Mouse (Mus musculus) kidney, embryonic 15.5 days (tissue): Measurements from ENCODE around the gene Ulk1. TPM values are rescaled to one million over a fixed set of nuclear protein-coding genes. Genes with fewer than 3 reads are reported as not detected.

Experiments used
- ATAC-seq: fragments of 200-750 bp; cut with Nextera tagmentation; replicated peaks from 2 replicates; pipeline ENCODE4 v1.8.0; 2017; ENCODE audit warnings: moderate TSS enrichment; ENCODE audit not compliant: low FRiP score
- H3K27ac ChIP-seq: fragments of 300-500 bp; sonication (generic); 2 replicates; pipeline ENCODE4 v1.5.1; 2015; ENCODE audit warnings: mild to moderate bottlenecking, inconsistent platforms
- H3K27me3 ChIP-seq: fragments of 300-500 bp; sonication (generic); 2 replicates; pipeline ENCODE4 v1.6.1; 2015; ENCODE audit warnings: inconsistent platforms
- H3K36me3 ChIP-seq: fragments of 300-500 bp; sonication (generic); 2 replicates; pipeline ENCODE4 v1.6.1; 2015; ENCODE audit warnings: inconsistent platforms
- H3K4me1 ChIP-seq: fragments of 300-500 bp; sonication (generic); 2 replicates; pipeline ENCODE4 v1.6.1; 2015; ENCODE audit warnings: inconsistent platforms
- H3K4me2 ChIP-seq: fragments of 300-500 bp; sonication (generic); 2 replicates; pipeline ENCODE4 v1.6.1; 2015; ENCODE audit warnings: moderate library complexity, mild to moderate bottlenecking, inconsistent platforms
- H3K4me3 ChIP-seq: fragments of 300-500 bp; sonication (generic); replicated peaks from 2 replicates; pipeline ENCODE4 v1.5.1; 2015; ENCODE audit warnings: mild to moderate bottlenecking, inconsistent platforms
- H3K9ac ChIP-seq: fragments of 300-500 bp; sonication (generic); 2 replicates; pipeline ENCODE4 v1.6.1; 2015; ENCODE audit warnings: mild to moderate bottlenecking, inconsistent platforms
- H3K9me3 ChIP-seq: fragments of 300-500 bp; sonication (generic); replicated peaks from 2 replicates; pipeline ENCODE4 v1.6.1; 2016; ENCODE audit warnings: inconsistent platforms
- WGBS: fragments of 180-500 bp; shearing (Covaris S2); methylation state at CpG from one replicate; pipeline ENCODE4 v1.1.7; 2015; ENCODE audit warnings: mixed read lengths; 5-methylcytosine and 5-hydroxymethylcytosine counted together
- polyA plus RNA-seq: library from polyadenylated mRNA; unstranded; fragments of >200 nt; fragmentation: Nextera tagmentation; extraction: Ambion mirVana; gene quantifications from 2 replicates; pipeline ENCODE4 v1.2.1, GENCODE M21; 2015

Ulk1 gene
- polyA plus RNA-seq, 1 experiment from 2014 or later, result 19.3 TPM

DNA sequence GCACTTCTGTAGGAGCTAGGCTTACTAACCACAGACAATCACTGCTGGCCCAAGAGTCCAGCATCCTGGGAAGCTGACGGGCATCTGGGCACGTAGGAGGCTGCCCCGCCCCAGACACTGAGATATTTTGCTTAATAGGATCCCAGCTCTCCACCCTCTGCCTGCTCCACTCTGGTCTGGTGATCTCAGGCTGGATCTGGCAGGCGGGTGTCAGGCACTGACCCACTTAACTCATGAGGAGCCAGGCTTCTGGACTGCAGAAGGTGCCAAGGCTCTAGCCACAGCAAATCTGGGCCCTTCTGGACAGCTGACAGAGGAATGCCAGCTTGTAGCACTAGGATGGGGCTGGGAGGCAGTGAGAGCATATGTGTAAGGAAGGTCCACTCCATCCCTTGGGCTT, 7.7 kb downstream of the Ulk1 start:
- H3K4me2 ChIP-seq, result no peak overlapping the region
- peaks cover 88% of the 10 kb centered on the region for H3K36me3 ChIP-seq
- H3K9me3 ChIP-seq, result no peaks in the 10 kb centered on the region
- no peak for ATAC-seq
- H3K27ac ChIP-seq, result no peak overlapping the region
- H3K9ac ChIP-seq, result 0 out of 2 replicates have a peak overlapping the region, but pooled peaks have one; percentile 9
- no peak overlapping the region for H3K4me3 ChIP-seq
- H3K27me3 ChIP-seq, result no peaks in the 10 kb centered on the region
- peaks cover 14% of the 10 kb centered on the region for H3K4me1 ChIP-seq
- 79% methylated on average over 4 of the region's 4 CpGs for WGBS

DNA sequence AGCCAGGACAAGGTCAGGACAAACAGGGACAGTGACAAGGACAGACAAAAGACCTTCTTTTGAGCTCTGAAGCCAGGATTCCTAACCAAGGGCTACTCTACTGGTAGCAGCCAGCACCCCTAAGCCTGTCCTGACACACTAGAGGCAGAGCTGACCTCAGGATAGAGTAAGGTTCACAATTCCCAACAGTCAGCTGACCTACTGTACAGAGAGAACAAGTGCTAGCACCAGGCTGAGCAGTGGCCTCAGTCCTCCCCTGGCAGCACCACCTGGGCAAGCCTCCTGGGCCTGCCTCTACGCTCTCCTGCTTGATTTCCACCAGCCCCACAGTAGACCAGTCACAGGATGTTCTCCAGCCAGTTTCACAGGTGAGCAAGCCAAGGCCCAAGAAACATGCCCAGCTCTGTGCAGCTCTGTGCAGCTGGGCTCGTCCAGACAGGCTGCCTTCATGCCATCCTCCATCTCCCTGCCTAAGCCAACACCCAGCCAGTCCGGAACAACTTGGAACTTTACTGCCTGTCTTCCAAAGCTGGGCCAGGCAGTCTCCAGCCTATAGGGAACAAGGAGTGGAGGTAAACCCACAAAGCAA, 8.8 kb downstream of the Ulk1 start:
- no peak overlapping the region for H3K9ac ChIP-seq
- ATAC-seq, result no peak
- no peaks in the 10 kb centered on the region for H3K9me3 ChIP-seq
- no peak overlapping the region for H3K4me3 ChIP-seq
- WGBS, result 88% methylated on average over 3 of the region's 3 CpGs
- no peak overlapping the region for H3K4me2 ChIP-seq
- 0 out of 2 replicates have a peak, but pooled peaks cover 7% of the 10 kb centered on the region for H3K4me1 ChIP-seq
- H3K27ac ChIP-seq, result no peak overlapping the region
- H3K27me3 ChIP-seq, result no peaks in the 10 kb centered on the region
- peaks cover 87% of the 10 kb centered on the region for H3K36me3 ChIP-seq

DNA sequence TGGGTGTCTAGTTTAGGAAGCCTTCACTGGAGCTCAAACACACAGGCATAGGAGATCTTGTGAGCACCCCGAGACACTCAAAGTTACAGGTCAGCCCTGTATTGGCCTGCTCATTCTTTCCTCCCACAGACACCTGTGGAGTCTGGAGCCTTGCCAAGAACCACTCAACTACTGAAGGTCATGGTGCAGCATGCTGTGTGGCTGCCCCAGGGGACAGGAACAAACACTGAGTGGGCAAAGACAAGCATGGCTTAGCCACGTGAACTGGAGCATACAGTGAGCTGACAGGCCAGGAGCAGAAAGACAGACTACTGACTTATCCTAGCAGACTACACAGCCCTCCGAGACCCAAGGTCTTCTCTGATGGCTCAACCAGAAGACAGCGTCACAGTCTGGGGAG, 12.2 kb downstream of the Ulk1 start:
- Histone ChIP-seq H3K27me3 (no peaks in the 10 kb centered on the region), H3K27ac (no peak overlapping the region), H3K4me1 (0 out of 2 replicates have a peak, but pooled peaks cover 7% of the 10 kb centered on the region), H3K4me2 (no peak overlapping the region), H3K9me3 (no peaks in the 10 kb centered on the region), H3K4me3 (no peak overlapping the region), H3K36me3 (peaks cover 95% of the 10 kb centered on the region), H3K9ac (no peak overlapping the region)
- ATAC-seq, result no peak
- 62% methylated on average over 4 of the region's 4 CpGs for WGBS

DNA sequence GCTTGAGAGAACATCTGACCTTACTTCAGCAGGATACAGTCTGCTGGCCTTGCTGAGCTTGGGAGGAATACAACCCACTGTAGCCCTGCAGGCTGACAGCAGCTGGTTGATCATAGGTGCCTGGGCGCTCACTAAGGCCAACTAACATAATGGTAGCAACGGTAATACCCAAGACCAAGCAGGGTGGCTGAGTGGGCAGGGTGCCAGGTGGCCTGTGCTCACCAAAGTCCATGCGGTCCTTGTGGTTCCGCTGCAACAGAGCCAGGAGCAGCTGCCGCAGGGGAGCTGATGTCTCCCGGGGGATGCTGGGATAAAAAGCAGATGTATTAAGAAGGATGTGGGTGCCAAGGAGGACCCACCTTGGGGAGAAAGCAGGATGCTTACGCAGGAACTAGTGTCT, 15.5 kb downstream of the Ulk1 start:
- H3K4me1 ChIP-seq, result no peaks in the 10 kb centered on the region
- 93% methylated on average over 7 of the region's 7 CpGs for WGBS
- ATAC-seq, result no peak

DNA sequence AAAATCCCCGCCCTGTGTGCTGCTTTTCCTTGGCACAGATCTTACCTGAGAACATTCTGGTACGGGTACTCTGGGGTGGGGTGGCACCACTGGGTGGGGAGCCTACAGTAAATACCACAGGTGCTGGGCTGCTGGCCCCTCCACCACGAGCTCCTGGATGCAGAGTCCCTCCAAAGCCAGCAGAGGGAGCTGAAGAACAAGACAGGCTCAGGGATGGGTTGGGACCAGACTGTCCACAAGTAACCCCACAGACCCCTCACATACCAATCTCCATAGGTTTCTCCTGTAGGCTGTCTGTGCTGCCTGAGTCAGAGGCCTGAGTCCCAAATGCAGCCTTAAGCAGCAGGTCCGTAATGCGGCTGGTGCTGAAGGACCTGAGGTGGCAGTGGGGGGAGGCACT, 21.2 kb downstream of the Ulk1 start:
- Histone ChIP-seq H3K9ac (no peak overlapping the region), H3K4me1 (no peaks in the 10 kb centered on the region), H3K27ac (no peak overlapping the region), H3K4me3 (no peak overlapping the region), H3K9me3 (no peaks in the 10 kb centered on the region), H3K27me3 (no peaks in the 10 kb centered on the region), H3K4me2 (no peak overlapping the region), H3K36me3 (peaks cover 90% of the 10 kb centered on the region)
- 65% methylated on average over 5 of the region's 5 CpGs for WGBS
- ATAC-seq, result peak; percentile 46

More for the DNA sequence above, 15.5 kb downstream of the Ulk1 start:
- no peak overlapping the region for H3K4me3 ChIP-seq
- no peak overlapping the region for H3K4me2 ChIP-seq
- H3K27ac ChIP-seq, result no peak overlapping the region
- H3K9ac ChIP-seq, result no peak overlapping the region
- no peaks in the 10 kb centered on the region for H3K9me3 ChIP-seq
- no peaks in the 10 kb centered on the region for H3K27me3 ChIP-seq
- peaks cover 99% of the 10 kb centered on the region for H3K36me3 ChIP-seq

DNA sequence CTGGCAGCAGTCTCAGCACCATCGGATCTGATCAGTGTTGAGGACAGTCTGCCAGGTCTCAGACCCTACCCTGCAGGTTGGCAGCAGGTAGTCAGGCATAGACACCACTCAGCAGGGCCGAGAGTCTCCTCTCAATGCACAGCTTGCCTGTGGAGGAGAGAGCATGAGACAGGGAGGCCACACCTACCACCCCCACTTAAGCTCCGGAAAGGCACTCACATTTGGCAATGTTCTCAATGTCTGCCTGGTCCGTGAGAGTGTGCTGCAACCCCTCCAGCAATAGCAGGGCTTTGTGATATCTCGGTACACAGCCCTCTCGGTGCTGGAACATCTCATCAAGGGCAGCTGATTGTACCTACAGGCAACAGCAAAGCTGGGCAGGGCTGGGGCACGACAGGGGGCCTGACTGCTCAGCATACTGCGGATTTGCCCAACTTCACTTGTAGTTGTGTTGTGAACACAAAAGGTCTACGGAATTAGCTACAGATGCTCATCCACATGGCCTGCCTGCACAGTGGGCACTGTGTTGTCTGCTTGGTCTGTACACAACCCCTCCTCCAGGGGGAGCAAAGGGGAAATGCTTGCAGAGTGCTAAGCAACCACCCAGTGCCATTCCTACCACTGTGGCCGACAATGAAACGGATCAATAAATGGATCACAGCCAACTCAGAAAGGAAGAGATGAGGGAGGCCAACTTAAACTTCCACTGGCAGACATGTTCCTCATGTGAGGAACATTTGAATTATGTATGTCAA, 23.6 kb downstream of the Ulk1 start:
- no peak overlapping the region for H3K9ac ChIP-seq
- H3K27me3 ChIP-seq, result no peaks in the 10 kb centered on the region
- 85% methylated on average over 11 of the region's 11 CpGs for WGBS
- H3K27ac ChIP-seq, result no peak overlapping the region
- H3K36me3 ChIP-seq, result peaks cover 66% of the 10 kb centered on the region
- H3K9me3 ChIP-seq, result no peaks in the 10 kb centered on the region
- no peak overlapping the region for H3K4me2 ChIP-seq
- no peak for ATAC-seq
- no peaks in the 10 kb centered on the region for H3K4me1 ChIP-seq
- H3K4me3 ChIP-seq, result no peak overlapping the region

DNA sequence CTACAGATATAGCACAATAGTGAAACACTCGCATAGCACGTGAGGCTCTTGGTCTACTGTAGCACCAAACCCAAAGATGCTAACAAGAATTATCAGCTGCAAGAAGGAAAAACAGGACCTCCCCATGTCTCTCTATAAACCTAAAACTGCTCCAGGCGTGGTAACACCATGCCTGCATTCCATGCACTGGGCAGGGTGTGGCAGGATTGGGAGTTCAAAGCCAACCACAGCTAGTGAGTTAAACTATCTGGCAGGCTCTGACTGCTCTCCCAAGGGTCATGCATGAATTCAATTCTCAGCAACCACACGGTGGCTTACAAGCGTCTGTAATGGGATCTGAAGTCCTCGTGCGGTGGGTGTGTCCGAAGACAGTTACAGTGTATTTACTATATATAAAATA, 26.7 kb downstream of the Ulk1 start:
- H3K27me3 ChIP-seq, result no peaks in the 10 kb centered on the region
- 68% methylated on average over 8 of the region's 8 CpGs for WGBS
- no peak overlapping the region for H3K4me2 ChIP-seq
- ATAC-seq, result no peak
- H3K4me3 ChIP-seq, result no peak overlapping the region
- H3K4me1 ChIP-seq, result peaks cover 23% of the 10 kb centered on the region
- H3K27ac ChIP-seq, result no peak overlapping the region
- no peaks in the 10 kb centered on the region for H3K9me3 ChIP-seq
- H3K9ac ChIP-seq, result no peak overlapping the region
- H3K36me3 ChIP-seq, result peaks cover 42% of the 10 kb centered on the region

DNA sequence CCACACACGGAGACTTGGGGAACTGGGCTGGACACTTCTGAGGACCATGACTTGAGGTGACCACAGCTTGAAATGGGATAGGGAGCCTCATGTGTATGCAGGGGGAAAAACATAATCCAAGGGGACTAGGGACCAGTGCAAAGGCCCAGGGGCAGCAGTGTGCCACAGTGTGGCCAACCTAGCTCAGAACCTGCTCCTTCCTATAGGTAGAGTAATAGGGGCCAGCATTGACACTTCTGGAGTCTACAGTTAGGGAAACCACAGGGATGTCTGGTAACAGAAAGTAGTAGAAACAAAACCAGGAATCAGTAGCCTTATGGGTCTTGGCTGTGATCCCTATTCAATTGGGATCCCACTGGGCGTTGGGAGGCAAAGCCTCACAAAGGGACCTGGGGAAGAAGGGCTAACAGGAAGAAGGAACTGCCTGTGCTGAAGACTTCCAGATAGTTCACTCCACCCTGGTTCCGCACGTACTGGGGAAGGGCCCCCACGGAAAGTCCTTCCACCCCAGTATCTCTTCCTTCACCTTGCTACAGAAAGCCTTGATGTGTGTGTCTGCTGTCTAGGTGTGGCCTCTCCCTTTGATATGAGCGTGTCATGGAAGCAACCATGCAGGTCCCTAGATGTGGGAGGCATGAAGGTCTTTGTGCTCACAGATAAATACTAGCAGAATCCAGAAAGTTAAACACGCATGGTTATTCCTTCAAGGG, 28.2 kb downstream of the Ulk1 start:
- Histone ChIP-seq H3K4me3 (no peak overlapping the region), H3K9me3 (no peaks in the 10 kb centered on the region)

DNA sequence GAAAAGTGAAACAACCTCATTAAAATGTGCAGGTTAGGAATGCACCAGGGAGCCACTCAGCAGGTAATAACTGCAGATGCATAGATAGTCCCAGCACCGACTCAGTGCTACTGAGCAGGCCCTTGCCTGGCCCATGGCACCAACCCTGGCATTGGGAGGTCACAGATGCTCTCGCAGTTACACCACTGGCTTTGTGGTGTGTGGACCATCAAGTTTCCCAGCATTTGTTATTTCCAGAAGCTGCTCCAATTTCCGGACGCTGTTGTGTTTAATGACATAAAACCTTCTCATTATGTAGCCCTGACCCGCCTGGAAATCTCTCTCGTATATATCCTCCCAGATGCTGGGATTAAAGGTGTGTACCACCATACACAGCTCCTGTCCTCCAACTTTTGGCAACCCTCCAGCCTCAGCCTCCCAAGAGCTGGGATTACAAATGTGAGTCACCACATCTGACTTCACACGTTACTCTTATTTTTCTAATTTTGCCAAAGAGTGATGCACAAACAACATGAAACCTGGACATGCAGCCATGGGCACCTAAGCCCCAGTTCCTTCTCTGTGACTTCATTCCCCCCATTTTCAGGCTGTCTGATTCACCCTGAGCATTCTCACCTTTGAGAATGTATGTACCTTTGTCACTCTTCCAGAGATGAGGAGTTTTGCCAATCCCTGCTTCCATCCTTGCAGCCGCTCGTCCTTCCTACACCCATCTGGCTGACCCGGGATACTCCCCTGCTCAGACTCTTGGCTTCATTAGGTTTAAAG, 29.0 kb downstream of the Ulk1 start:
- peak overlapping the region; percentile 91 for H3K4me3 ChIP-seq
- no peaks in the 10 kb centered on the region for H3K27me3 ChIP-seq
- H3K27ac ChIP-seq, result peak overlapping the region; percentile 75
- peaks cover 42% of the 10 kb centered on the region for H3K36me3 ChIP-seq
- 47% methylated on average over 10 of the region's 10 CpGs for WGBS
- ATAC-seq, result peak; percentile 64; the same call in 1 of the 2 replicates
- no peaks in the 10 kb centered on the region for H3K9me3 ChIP-seq
- peak overlapping the region; percentile 87 for H3K4me2 ChIP-seq
- peaks cover 23% of the 10 kb centered on the region for H3K4me1 ChIP-seq
- H3K9ac ChIP-seq, result peak overlapping the region; percentile 78

More for the DNA sequence above, 28.2 kb downstream of the Ulk1 start:
- Histone ChIP-seq H3K27me3 (no peaks in the 10 kb centered on the region), H3K27ac (no peak overlapping the region), H3K36me3 (peaks cover 42% of the 10 kb centered on the region), H3K4me1 (peaks cover 23% of the 10 kb centered on the region), H3K4me2 (no peak overlapping the region), H3K9ac (no peak overlapping the region)
- ATAC-seq, result no peak
- 82% methylated on average over 7 of the region's 7 CpGs for WGBS

DNA sequence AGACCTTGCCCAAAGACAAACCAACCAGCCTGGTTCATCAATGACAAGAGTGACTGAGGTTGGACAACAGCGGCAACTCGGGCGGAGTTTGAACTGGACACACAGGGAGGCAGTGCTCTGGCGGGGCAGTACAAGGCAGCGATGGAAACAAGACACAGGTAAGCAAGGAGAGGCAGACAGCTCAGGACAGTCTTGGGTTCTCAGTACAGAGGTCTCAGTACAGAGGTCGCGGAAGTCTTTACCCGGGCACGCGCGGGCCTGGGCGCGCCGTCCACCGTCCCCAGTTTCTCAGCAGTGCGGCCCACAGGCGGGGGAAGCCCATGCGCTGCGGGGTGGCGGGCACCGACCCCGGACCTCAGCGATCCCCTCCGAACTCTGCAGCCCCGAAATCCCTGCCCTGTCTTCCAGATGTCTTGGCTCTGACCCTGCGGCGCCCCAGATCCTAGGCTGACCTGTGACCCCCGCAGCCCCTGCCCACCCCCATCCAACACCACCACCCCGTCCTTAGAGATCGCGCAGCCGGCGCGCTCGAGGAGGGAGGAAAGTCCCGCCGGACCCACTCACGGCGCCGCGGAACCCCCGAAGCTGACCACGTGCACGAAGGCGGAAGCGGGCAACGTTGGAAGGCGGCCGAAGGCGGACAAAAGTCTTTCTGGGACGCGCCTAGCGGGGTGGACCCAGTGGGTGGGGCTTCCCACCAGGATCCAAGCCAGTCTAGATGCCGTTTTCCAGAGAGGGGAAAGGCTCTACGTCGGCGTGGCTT, 29.7 kb downstream of the Ulk1 start, which contains the start of gene Pus1:
Gene Pus1, minus strand, starts transcription at position 662 of the 763 bp plus-strand sequence.
- H3K4me1 ChIP-seq, result peaks cover 23% of the 10 kb centered on the region
- WGBS, result under 1% methylated on average over 57 of the region's 57 CpGs
- H3K4me3 ChIP-seq, result peak within 1 kb of the TSS; percentile 91
- no peaks in the 10 kb centered on the region for H3K27me3 ChIP-seq
- peak; percentile 91 for ATAC-seq
- peaks cover 43% of the 10 kb centered on the region for H3K36me3 ChIP-seq
- H3K9me3 ChIP-seq, result no peaks in the 10 kb centered on the region
- peak within 1 kb of the TSS; percentile 75 for H3K27ac ChIP-seq
- H3K9ac ChIP-seq, result peak within 1 kb of the TSS; percentile 78
- H3K4me2 ChIP-seq, result peak within 1 kb of the TSS; percentile 87
